Mouse (Mus musculus) embryonic stem cell, embryonic (primary cell): ENCODE measurements around the gene Sdad1.
"Not testable (repeated sequence)": the region's sequence is repeated elsewhere in the genome, so short reads cannot be mapped to it uniquely, and the experiment has no call there.

Experiments used
- CTCF ChIA-PET, 4 experiments: fragments of 300-600 bp in 2 of 4; fragments of 350-600 bp in 2 of 4; sonication (Branson Sonifier 250); formaldehyde crosslinking; loops; one replicate each; lab custom pipeline; 2022; ENCODE audit warnings: inconsistent platforms in 2 of 4; lab: Charles Lee
- POLR2A ChIA-PET, 4 experiments: fragments of 300-600 bp in 2 of 4; fragments of 350-600 bp in 2 of 4; sonication (Branson Sonifier 250); formaldehyde crosslinking; loops; one replicate each; lab custom pipeline; 2022; ENCODE audit warnings: antibody characterized with exemption in 4 of 4, inconsistent platforms in 1 of 4; lab: Charles Lee

Sdad1 gene

GRCm38 (mm10) chr5:92309681-92310511, at the start of gene Sdad1:
Gene Sdad1 (minus strand): TSS chr5:92310479.
- ChIA-PET POLR2A (interaction anchor here in 2 of 4 experiments (0.6 to 3.3 kb wide), 26 partner anchors 8 to 612 kb away, joined by 3 to 19 read pairs (median 4); partner anchors contain the start of genes Naaa (in 2 of the 2) and G3bp2 (in 1 of the 2)), CTCF (interaction anchor here (0.5 to 2.4 kb wide), 23 partner anchors 9 to 793 kb away, joined by 3 to 12 read pairs (median 4); partner anchors contain the start of genes Naaa (in 1 of the 4) and Parm1 (in 1 of the 4))

GRCm38 (mm10) chr5:92358767-92359455, 48.6 kb upstream of the Sdad1 start:
- POLR2A ChIA-PET: interaction anchor here in 2 of 4 experiments (0.6 to 1.2 kb wide), 3 partner anchors 10 to 625 kb away, joined by 3 read pairs; partner anchors contain the start of gene Cxcl10 (in 1 of the 2)
- CTCF ChIA-PET: interaction anchor here in 3 of 4 experiments (0.6 to 1.4 kb wide), 3 partner anchors 9 to 110 kb away, joined by 3 read pairs; no protein-coding TSS in a partner anchor

GRCm38 (mm10) chr5:92358033-92358432, 47.8 kb upstream of the Sdad1 start:
- ChIA-PET CTCF (interaction anchor here (0.5 to 1.4 kb wide), 8 partner anchors 13 to 109 kb away, joined by 3 to 10 read pairs (median 3); no protein-coding TSS in a partner anchor), POLR2A (interaction anchor here in 3 of 4 experiments (0.6 to 1.2 kb wide), 8 partner anchors 9 to 1385 kb away, joined by 3 to 4 read pairs (median 3); partner anchors contain the start of gene Cxcl10 (in 1 of the 3))

GRCm38 (mm10) chr5:92353517-92353916, 43.2 kb upstream of the Sdad1 start:
- ChIA-PET CTCF (interaction anchor here in 2 of 4 experiments (0.6 kb wide), 2 partner anchors 370 to 949 kb away, joined by 3 read pairs; no protein-coding TSS in a partner anchor), POLR2A (interaction anchor here in 2 of 4 experiments (0.6 to 1.1 kb wide), 4 partner anchors 9 to 119 kb away, joined by 3 to 6 read pairs (median 4); no protein-coding TSS in a partner anchor)

- POLR2A ChIA-PET, CTCF ChIA-PET: not testable (repeated sequence)
These were observed 42.4 kb upstream of the Sdad1 start for GRCm38 (mm10) chr5:92352716-92353115.

- ChIA-PET CTCF (no interaction called here), POLR2A (interaction anchor here in 1 of 4 experiments (1.2 kb wide), 1 partner anchor 21 kb away, joined by 3 read pairs; no protein-coding TSS in a partner anchor)
These were observed 39.5 kb upstream of the Sdad1 start for GRCm38 (mm10) chr5:92349731-92350130.

GRCm38 (mm10) chr5:92348794-92349413, 38.6 kb upstream of the Sdad1 start, which contains the start of gene Cxcl10:
Gene Cxcl10 (minus strand): TSS chr5:92348889.
- CTCF ChIA-PET: no interaction called here

GRCm38 (mm10) chr5:92345006-92345405, 34.7 kb upstream of the Sdad1 start:
- POLR2A ChIA-PET: no interaction called here
- CTCF ChIA-PET: no interaction called here

More at GRCm38 (mm10) chr5:92348794-92349413, 38.6 kb upstream of the Sdad1 start, which contains the start of gene Cxcl10:
- POLR2A ChIA-PET: interaction anchor here in 2 of 4 experiments (0.6 to 1.2 kb wide), 3 partner anchors 9 to 1090 kb away, joined by 3 read pairs; no protein-coding TSS in a partner anchor

GRCm38 (mm10) chr5:92340606-92341005, 30.3 kb upstream of the Sdad1 start:
- POLR2A ChIA-PET: interaction anchor here in 1 of 4 experiments (0.7 to 0.8 kb wide), 2 partner anchors 13 to 132 kb away, joined by 3 read pairs; no protein-coding TSS in a partner anchor
- CTCF ChIA-PET: no interaction called here

- CTCF ChIA-PET: interaction anchor here in 1 of 4 experiments (0.6 kb wide), 1 partner anchor 21 kb away, joined by 10 read pairs; no protein-coding TSS in a partner anchor
- POLR2A ChIA-PET: no interaction called here
These were observed 26.5 kb upstream of the Sdad1 start for GRCm38 (mm10) chr5:92336743-92337142.

GRCm38 (mm10) chr5:92332359-92332840, 22.1 kb upstream of the Sdad1 start:
- ChIA-PET CTCF (interaction anchor here in 1 of 4 experiments (1.1 kb wide), 1 partner anchor 66 kb away, joined by 4 read pairs; no protein-coding TSS in a partner anchor), POLR2A (interaction anchor here in 2 of 4 experiments (0.9 to 1.6 kb wide), 5 partner anchors 10 to 31 kb away, joined by 3 to 4 read pairs (median 3); partner anchors contain the start of gene Sdad1 (in 1 of the 2))

GRCm38 (mm10) chr5:92331635-92332338, 21.5 kb upstream of the Sdad1 start, which contains the start of gene Art3:
Gene Art3 (plus strand): TSS chr5:92331827.
- CTCF ChIA-PET: interaction anchor here in 1 of 4 experiments (1.1 kb wide), 1 partner anchor 66 kb away, joined by 4 read pairs; no protein-coding TSS in a partner anchor
- POLR2A ChIA-PET: interaction anchor here in 2 of 4 experiments (0.6 to 1.6 kb wide), 7 partner anchors 9 to 545 kb away, joined by 3 to 4 read pairs (median 4); partner anchors contain the start of gene Sdad1 (in 1 of the 2)

GRCm38 (mm10) chr5:92331122-92331521, 20.8 kb upstream of the Sdad1 start:
- CTCF ChIA-PET: no interaction called here
- POLR2A ChIA-PET: interaction anchor here in 2 of 4 experiments (1.0 to 1.6 kb wide), 3 partner anchors 9 to 59 kb away, joined by 3 to 4 read pairs (median 4); no protein-coding TSS in a partner anchor

GRCm38 (mm10) chr5:92327929-92328328, 17.6 kb upstream of the Sdad1 start, which contains the start of gene Cxcl9:
Gene Cxcl9 (minus strand): TSS chr5:92328079.
- POLR2A ChIA-PET: no interaction called here
- CTCF ChIA-PET: no interaction called here

GRCm38 (mm10) chr5:92327367-92327766, 17.1 kb upstream of the Sdad1 start:
- CTCF ChIA-PET: no interaction called here
- POLR2A ChIA-PET: no interaction called here

- POLR2A ChIA-PET: interaction anchor here in 1 of 4 experiments (1.3 kb wide), 1 partner anchor 9 kb away, joined by 3 read pairs; the partner anchor contains the start of gene Art3
- CTCF ChIA-PET: no interaction called here
These were observed 13.0 kb upstream of the Sdad1 start for GRCm38 (mm10) chr5:92323264-92323663.
